Mouse (Mus musculus) liver, embryonic 14.5 days (tissue): ENCODE measurements around the gene Cdk12. TPM values are rescaled to one million over a fixed set of nuclear protein-coding genes. Genes with fewer than 3 reads are reported as not detected.
"Not testable (repeated sequence)": the region's sequence is repeated elsewhere in the genome, so short reads cannot be mapped to it uniquely, and the experiment has no call there.

Experiments used
- ATAC-seq: fragments of 200-750 bp; cut with Nextera tagmentation; 2 replicates; pipeline ENCODE4 v1.8.0; 2017; ENCODE audit warnings: moderate number of reproducible peaks, mild to moderate bottlenecking, moderate library complexity; ENCODE audit not compliant: insufficient read depth
- DNase-seq, 3 experiments: peaks; one replicate each; pipeline ENCODE4 v3.0.0-alpha.2; 2012 to 2013; ENCODE audit warnings: low read depth in 3 of 3, low spot score in 3 of 3
- H3K27ac ChIP-seq: fragments of 300-500 bp; sonication (generic); 2 replicates; pipeline ENCODE4 v1.5.1; 2014; ENCODE audit warnings: moderate library complexity, mild to moderate bottlenecking, control low read depth, inconsistent platforms
- H3K27me3 ChIP-seq: fragments of 300-500 bp; sonication (generic); 2 replicates; pipeline ENCODE4 v1.6.1; 2014; ENCODE audit warnings: mild to moderate bottlenecking, low read length, moderate library complexity; ENCODE audit not compliant: control insufficient read depth, insufficient read depth
- H3K36me3 ChIP-seq: fragments of 300-500 bp; sonication (generic); replicated peaks from 2 replicates; pipeline ENCODE4 v1.6.1; 2014; ENCODE audit warnings: low read depth; ENCODE audit not compliant: control insufficient read depth, insufficient read depth
- H3K4me1 ChIP-seq, 2 experiments: fragments of 200-500 bp in 1 of 2; fragments of 300-500 bp in 1 of 2; sonication (generic) in 1 of 2; replicated peaks; 2 replicates each; pipeline ENCODE4 v1.6.1; 2012 to 2014; ENCODE audit warnings: antibody characterized with exemption in 1 of 2, inconsistent platforms in 1 of 2, low read length in 1 of 2; ENCODE audit not compliant: control insufficient read depth in 2 of 2, insufficient read depth in 2 of 2
- H3K4me2 ChIP-seq: fragments of 300-500 bp; sonication (generic); 2 replicates; pipeline ENCODE4 v1.6.1; 2014; ENCODE audit warnings: low read depth, mild to moderate bottlenecking, control low read depth, moderate library complexity
- H3K4me3 ChIP-seq, 2 experiments: fragments of 200-500 bp in 1 of 2; fragments of 300-500 bp in 1 of 2; sonication (generic) in 1 of 2; 2 replicates each; pipeline ENCODE4 v1.5.1; 2012 to 2014; ENCODE audit warnings: low read depth in 2 of 2, low read length in 2 of 2, mild to moderate bottlenecking in 2 of 2, control low read depth in 1 of 2, inconsistent platforms in 1 of 2, moderate library complexity in 1 of 2; ENCODE audit not compliant: insufficient read depth in 1 of 2
- H3K9ac ChIP-seq: fragments of 300-500 bp; sonication (generic); replicated peaks from 2 replicates; pipeline ENCODE4 v1.6.1; 2014; ENCODE audit warnings: mild to moderate bottlenecking, control low read depth, moderate library complexity
- H3K9me3 ChIP-seq: fragments of 300-500 bp; sonication (generic); 2 replicates; pipeline ENCODE4 v1.6.1; 2016; ENCODE audit warnings: low read length, mixed read lengths; ENCODE audit not compliant: control insufficient read depth
- CTCF ChIP-seq: IDR thresholded peaks from 2 replicates; pipeline ENCODE4 v1.5.1; 2016; ENCODE audit warnings: antibody characterized with exemption, low read depth, control low read depth
- EP300 ChIP-seq: IDR thresholded peaks from 2 replicates; pipeline ENCODE4 v1.6.1; 2016; ENCODE audit warnings: antibody characterized with exemption, low read depth
- WGBS: fragments of 180-500 bp; shearing (Covaris S2); extraction: QIAGEN DNeasy Blood & Tissue Kit; methylation state at CpG from one replicate; pipeline ENCODE4 v1.1.7; 2014; ENCODE audit not compliant: insufficient replicate concordance; 5-methylcytosine and 5-hydroxymethylcytosine counted together
- polyA plus RNA-seq, 2 experiments: library from polyadenylated mRNA; depleted of rRNA in 1 of 2; stranded (reverse) in 1 of 2; unstranded in 1 of 2; fragments of >200 nt; fragmentation: Nextera tagmentation in 1 of 2; extraction: Ambion mirVana in 1 of 2; gene quantifications; 2 replicates each; pipeline versions ENCODE4 v1.2.1 to v1.2.3; 2012 to 2014

Cdk12 gene
- 8.2 and 9.8 TPM in 2 replicates for polyA plus RNA-seq (2012; rRNA removed)
- 4.7 and 5.5 TPM in 2 replicates for polyA plus RNA-seq (2014; fragmentation: Nextera tagmentation; extraction: Ambion mirVana)

DNA sequence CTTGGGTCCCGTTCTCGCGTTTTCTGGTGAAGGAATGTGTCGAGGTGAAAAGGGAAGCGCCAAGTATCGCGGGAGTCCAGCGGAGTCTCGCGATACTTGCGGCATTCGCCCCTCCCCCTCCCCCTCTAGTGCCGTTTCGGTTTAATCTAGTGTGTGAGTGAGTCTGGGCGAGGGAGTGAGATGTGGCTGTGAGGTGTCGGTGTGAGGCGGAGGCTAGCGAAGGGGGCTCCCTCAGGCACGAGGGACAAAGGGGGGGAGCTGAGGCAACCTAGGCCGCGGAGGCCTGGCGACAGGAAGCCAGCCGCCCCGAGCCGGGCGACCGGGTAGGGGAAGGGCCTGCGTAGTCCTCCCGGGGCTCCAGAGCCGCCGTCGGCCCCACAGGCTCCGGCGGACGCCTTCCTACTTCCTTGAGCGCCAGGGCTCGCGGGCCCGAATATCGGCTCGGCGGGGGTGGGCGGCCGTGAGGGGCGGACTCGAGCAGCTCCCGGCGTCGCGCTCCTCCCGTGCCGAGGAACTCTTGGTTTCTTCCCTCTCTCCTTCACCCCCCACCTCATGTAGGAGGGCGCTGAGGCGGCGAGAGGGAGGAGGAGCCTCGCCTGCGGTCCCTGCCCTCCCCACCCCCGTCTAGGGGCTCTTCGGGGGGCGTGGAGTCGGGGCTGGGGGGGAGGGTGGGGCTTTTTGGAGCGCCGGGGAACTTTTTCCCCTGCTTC, at the start of gene Cdk12:
Gene Cdk12, plus strand, starts transcription at position 419 of the 710 bp plus-strand sequence.
- under 1% methylated on average over 59 of the region's 63 CpGs for WGBS
- Histone ChIP-seq H3K4me1 (peaks cover 3 to 7% of the 10 kb centered on the region in 2 experiments), H3K4me3 (peak within 1 kb of the TSS; percentile 79 to 88), H3K9ac (peak within 1 kb of the TSS; percentile 97), H3K27ac (peak within 1 kb of the TSS; percentile 90), H3K9me3 (no peaks in the 10 kb centered on the region), H3K4me2 (peak within 1 kb of the TSS; percentile 71), H3K36me3 (peaks cover under 1% of the 10 kb centered on the region; the same call in 1 of the 2 replicates), H3K27me3 (no peaks in the 10 kb centered on the region)
- TF ChIP-seq CTCF: no peak
- TF ChIP-seq EP300: peak; percentile 98
- DNase-seq: peak; percentile 96 to 97 (median 97)
- ATAC-seq: peak; percentile 88

DNA sequence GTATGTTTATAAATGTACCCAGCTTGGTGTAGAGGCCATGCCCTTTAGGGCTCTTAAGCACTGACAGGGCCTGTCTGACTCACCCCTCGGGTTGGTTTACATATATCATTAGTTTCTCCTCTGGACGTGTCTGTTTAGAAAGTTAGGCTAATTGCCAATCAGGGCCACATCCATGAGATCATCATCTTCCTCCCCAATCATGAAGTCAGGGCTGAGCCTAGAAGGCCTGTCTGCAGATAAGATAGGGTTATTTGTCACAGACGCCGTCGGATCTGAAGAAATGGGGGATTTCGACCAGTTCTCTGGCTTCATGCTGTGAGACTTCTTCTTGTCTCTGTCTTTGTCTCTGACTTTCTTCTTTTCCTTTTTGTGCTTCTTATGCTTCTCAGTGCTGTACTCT, 47.8 kb upstream of the Cdk12 start:
- H3K27me3 ChIP-seq: no peaks in the 10 kb centered on the region
- no peak overlapping the region for H3K4me3 ChIP-seq
- H3K9ac ChIP-seq: no peak overlapping the region
- no peak for ATAC-seq
- no peaks in the 10 kb centered on the region for H3K9me3 ChIP-seq
- TF ChIP-seq CTCF: no peak
- TF ChIP-seq EP300: no peak
- H3K36me3 ChIP-seq: peaks cover 23% of the 10 kb centered on the region
- 69% methylated on average over 6 of the region's 6 CpGs for WGBS
- H3K27ac ChIP-seq: no peak overlapping the region
- H3K4me1 ChIP-seq: no peaks in the 10 kb centered on the region
- DNase-seq: no peak
- no peak overlapping the region for H3K4me2 ChIP-seq

DNA sequence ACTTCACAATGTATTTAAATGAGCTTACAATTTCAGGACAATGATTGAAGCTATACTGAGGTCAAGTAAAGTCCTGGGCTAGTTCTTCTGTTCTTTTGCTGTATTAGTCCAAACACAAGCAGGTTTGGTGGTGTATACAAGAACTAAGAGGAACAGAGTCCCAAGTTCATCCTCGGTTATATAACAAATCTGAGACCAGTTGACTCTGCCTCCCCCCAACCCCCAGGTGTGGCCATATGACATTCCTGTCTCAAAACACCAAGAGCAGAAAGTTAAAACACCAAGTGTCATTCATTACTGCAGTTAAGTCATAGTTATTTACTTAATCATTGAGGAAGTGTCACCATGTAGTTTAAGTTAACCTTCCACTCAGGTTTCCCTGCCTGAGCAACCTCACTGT, 34.5 kb upstream of the Cdk12 start:
- WGBS: 59% methylated on average over 1 of the region's 1 CpGs
- ATAC-seq: no peak

DNA sequence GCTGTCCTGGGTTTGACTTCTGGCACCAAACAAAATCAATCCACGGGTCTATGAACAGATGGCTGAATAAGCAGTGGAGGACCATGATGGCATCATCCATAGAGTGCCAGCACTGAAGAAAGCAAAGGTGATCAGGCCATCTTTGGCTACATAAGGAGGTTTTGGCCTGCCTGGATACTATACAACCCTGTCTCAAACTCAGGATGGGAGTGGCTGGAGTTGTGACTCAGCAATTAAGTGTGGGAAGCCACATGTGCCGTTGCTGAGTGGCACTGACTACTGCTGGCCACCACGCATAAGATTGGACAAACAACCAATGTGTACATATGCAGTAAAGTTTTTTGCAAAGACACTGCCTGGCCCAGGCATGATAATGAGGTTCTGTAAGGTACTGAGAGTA, 20.7 kb upstream of the Cdk12 start:
- H3K4me2 ChIP-seq, H3K9me3 ChIP-seq, H3K27me3 ChIP-seq, H3K4me3 ChIP-seq, H3K27ac ChIP-seq, DNase-seq, H3K4me1 ChIP-seq, H3K9ac ChIP-seq: not testable (repeated sequence)
- WGBS: 65% methylated on average over 3 of the region's 3 CpGs
- peak; percentile 75; the same call in 1 of the 2 replicates for ATAC-seq
- H3K36me3 ChIP-seq: peaks cover 40% of the 10 kb centered on the region

More for the DNA sequence above, 34.5 kb upstream of the Cdk12 start:
- H3K36me3 ChIP-seq: peaks cover 62% of the 10 kb centered on the region
- no peaks in the 10 kb centered on the region for H3K27me3 ChIP-seq
- H3K27ac ChIP-seq: no peak overlapping the region
- H3K4me1 ChIP-seq: no peaks in the 10 kb centered on the region
- no peak overlapping the region for H3K9ac ChIP-seq
- H3K4me2 ChIP-seq: no peak overlapping the region
- no peaks in the 10 kb centered on the region for H3K9me3 ChIP-seq
- no peak overlapping the region for H3K4me3 ChIP-seq
- TF ChIP-seq CTCF (no peak), EP300 (no peak)
- no peak for DNase-seq

DNA sequence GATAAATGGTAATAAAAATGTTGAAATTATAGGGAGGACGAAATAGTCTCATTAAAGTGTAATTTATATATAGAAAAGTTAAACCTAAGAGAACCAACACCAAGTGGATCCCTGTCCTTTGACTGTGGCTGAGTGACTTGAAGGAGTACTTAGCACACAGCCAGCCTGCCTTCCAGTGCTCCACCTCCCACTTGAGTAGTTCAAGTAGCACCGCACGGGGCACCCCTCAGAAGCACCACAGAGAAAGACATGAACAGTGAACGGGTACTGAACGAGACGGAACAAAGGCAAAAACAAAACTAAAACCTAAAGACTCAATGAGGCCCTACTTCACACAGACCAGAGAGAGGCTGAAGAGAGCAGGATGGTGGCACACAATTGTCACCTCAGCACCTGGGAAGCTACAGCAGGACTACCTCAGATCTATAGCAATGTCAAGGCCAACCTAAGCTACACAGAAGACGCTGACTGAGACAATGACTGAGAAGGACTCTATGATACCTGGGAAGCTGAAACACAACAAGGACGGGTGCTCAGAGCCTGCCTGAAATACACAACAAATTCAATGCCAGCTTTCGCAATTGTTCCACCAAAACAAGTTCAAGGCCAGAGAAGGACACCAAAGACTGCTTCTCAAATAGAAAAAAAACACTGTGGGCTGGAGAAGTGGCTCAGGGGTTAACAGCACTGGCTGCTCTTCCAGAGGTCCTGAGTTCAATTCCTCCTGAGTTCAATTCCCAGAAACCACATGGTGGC, 15.0 kb upstream of the Cdk12 start:
- 84% methylated on average over 9 of the region's 9 CpGs for WGBS
- H3K4me2 ChIP-seq: no peak overlapping the region
- no peaks in the 10 kb centered on the region for H3K27me3 ChIP-seq
- H3K4me1 ChIP-seq: peaks cover 5 to 6% of the 10 kb centered on the region in 2 experiments; a peak in 3 of 4 replicates
- H3K9ac ChIP-seq: no peak overlapping the region
- H3K27ac ChIP-seq: no peak overlapping the region
- H3K4me3 ChIP-seq: no peak overlapping the region
- TF ChIP-seq EP300: no peak
- ATAC-seq (no peak), DNase-seq (no peak)
- H3K9me3 ChIP-seq: no peaks in the 10 kb centered on the region
- H3K36me3 ChIP-seq: peaks cover 30% of the 10 kb centered on the region
